Mouse (Mus musculus) erythroid progenitor cell, adult 5-6 weeks (primary cell): ENCODE data around the gene Wwp2. TPM values are rescaled to one million over a fixed set of nuclear protein-coding genes. Genes with fewer than 3 reads are reported as not detected.

ENCODE experiments used
- ATAC-seq: replicated peaks from 2 replicates; pipeline ENCODE4 v1.8.0; 2016; ENCODE audit warnings: moderate number of reproducible peaks, mild to moderate bottlenecking, moderate TSS enrichment, inconsistent platforms; ENCODE audit not compliant: poor library complexity, low FRiP score, severe bottlenecking
- total RNA-seq, 2 experiments: library from RNA; stranded (forward) in 1 of 2; stranded (reverse) in 1 of 2; fragments of 150-400 nt in 1 of 2; fragments of 186-747, 209-891 nt in 1 of 2; gene quantifications; 2 replicates each; pipeline versions ENCODE4 v1.2.3 to v1.2.4; 2015 to 2017; ENCODE audit warnings: low replicate concordance in 2 of 2

Wwp2 gene
- total RNA-seq, 2 experiments from 2014 or later: 127 to 132 TPM

- ATAC-seq: peak; percentile 58; the same call in 1 of the 2 replicates
Measured at GRCm38 (mm10) chr8:107587429-107587994, 151.3 kb downstream of the Wwp2 start.

GRCm38 (mm10) chr8:107587995-107588780 lies 152.0 kb downstream of the Wwp2 start, which contains the start of gene Psmd7:
Gene Psmd7, minus strand, starts transcription at chr8:107588464.
- ATAC-seq: peak; percentile 100

- no peak for ATAC-seq
Measured at GRCm38 (mm10) chr8:107593967-107594729, 158.0 kb downstream of the Wwp2 start.

GRCm38 (mm10) chr8:107594817-107595216 lies 158.7 kb downstream of the Wwp2 start:
- no peak for ATAC-seq

DNA sequence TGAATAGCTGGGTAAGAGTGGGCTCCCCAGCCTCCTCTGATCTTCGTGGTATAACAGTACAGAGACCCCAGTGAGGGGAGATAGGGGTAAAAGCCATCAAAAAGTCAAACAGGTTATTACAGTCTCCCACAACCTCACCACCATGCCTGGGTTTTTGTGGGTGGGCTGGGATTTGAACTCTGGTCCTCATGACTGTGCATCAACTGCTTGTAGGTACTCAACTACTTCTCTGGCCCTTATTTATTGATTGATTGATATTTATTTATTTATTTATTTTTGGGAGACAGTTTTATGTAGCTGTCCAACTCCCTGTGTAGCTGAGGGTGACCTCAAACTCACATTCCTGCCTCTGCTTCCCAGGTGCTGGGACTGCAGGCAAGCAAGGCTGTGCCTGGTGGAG lies 161.6 kb downstream of the Wwp2 start:
- no peak for ATAC-seq

- ATAC-seq: no peak
Measured at GRCm38 (mm10) chr8:107599691-107600090, 163.5 kb downstream of the Wwp2 start.

GRCm38 (mm10) chr8:107603026-107603425 lies 166.9 kb downstream of the Wwp2 start:
- no peak for ATAC-seq

Other genes with a start within 250 kb of the Wwp2 start
- 21.0 and 35.7 TPM in 2 replicates for gene Nfat5, start 142.9 kb upstream of the Wwp2 start, total RNA-seq (2015; ENCODE audit: low replicate concordance)
- gene Nfat5, start 142.9 kb upstream of the Wwp2 start, total RNA-seq (2017; ENCODE audit: low replicate concordance): 19.3 and 23.6 TPM in 2 replicates
- 47.8 and 50.1 TPM in 2 replicates for gene Nqo1, start 33.2 kb upstream of the Wwp2 start, total RNA-seq (2015; ENCODE audit: low replicate concordance)
- gene Nqo1, start 33.2 kb upstream of the Wwp2 start, total RNA-seq (2017; ENCODE audit: low replicate concordance): 26.4 and 44.2 TPM in 2 replicates
- gene Nob1, start 11.3 kb upstream of the Wwp2 start, total RNA-seq (2015; ENCODE audit: low replicate concordance): 6.5 and 10.9 TPM in 2 replicates
- gene Nob1, start 11.3 kb upstream of the Wwp2 start, total RNA-seq (2017; ENCODE audit: low replicate concordance): 5.5 and 6.0 TPM in 2 replicates
- gene Psmd7, start 152.1 kb downstream of the Wwp2 start, total RNA-seq (2015; ENCODE audit: low replicate concordance): 82.2 and 88.3 TPM in 2 replicates
- gene Psmd7, start 152.1 kb downstream of the Wwp2 start, total RNA-seq (2017; ENCODE audit: low replicate concordance): 36.8 and 56.7 TPM in 2 replicates